Mouse (Mus musculus) adrenal gland, adult 8-10 months (tissue): ENCODE data around the gene Hcrtr1. TPM values are rescaled to one million over a fixed set of nuclear protein-coding genes. Genes with fewer than 3 reads are reported as not detected.
A peak's percentile ranks its signal among the peaks of the same experiment; 100 is the strongest.

Experiments used
- DNase-seq: peaks from one replicate; pipeline ENCODE4 v3.0.0; 2022
- total RNA-seq, 4 experiments: library from RNA; stranded (reverse); gene quantifications; 2 replicates each; pipeline ENCODE4 v1.2.4; 2022

The Hcrtr1 gene
- 1 to 10 TPM in 2 of 4 experiments, under 1 TPM in 2; 0.49 to 1.9 (median 1.3) TPM for total RNA-seq

DNA sequence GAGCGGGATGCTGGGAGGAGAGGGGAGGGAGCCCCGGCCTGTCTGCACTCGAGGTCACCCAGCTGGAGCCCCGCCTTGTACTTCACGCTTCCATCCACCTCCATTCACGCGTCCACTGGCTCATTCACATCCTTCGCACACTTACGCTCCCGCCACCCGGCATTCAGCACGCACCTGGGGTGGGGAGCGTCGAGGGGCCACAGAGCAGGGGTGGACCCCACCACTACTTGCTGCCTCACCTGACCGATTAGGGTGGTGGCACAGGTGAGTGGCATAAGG is at the start of gene Hcrtr1:
Gene Hcrtr1 (minus strand): TSS at position 146 of the 279 bp plus-strand sequence.
- DNase-seq: no peak

DNA sequence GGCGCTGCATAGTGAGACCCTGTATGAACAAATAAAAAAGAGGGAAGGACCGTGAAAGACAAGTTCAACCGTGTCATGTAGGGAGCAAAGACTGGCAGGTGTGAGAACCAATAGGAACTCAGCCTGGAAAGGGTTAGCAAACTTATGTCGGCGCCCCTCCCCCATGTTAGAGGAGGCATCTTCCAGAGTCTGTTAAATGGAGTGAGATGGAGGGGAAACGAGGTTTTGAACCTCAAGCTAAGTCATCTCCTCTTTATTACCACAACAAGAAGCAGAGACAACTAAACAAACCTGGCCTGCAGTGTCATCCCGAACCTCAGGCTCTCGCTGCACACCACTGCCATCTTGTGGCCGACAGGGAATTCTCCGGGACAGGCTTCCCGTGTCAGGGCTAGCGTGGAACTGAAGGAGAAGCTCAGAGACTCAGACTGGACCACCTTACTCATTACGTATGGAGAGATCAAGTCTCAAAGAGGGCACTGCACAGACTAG is 49.7 kb upstream of the Hcrtr1 start:
- DNase-seq: peak; percentile 76

DNA sequence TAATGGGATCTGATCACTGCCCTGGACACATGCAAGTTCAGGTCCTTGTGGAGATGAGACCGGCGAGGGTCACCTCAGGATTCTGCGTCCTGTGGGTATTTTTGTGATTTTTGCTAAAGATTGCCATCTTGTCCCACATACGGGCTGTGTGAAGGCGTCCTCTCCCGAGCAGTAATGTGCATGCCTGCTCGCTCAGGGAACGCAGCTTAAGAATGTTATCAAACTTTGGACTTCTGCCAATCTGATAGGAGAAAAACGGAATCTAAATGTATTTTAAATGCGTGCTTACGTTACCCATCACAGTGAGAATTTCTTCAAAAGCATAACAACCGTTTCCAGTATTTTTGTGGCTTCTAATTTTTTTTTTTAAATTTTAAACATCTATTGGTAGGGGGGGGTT is 47.7 kb upstream of the Hcrtr1 start:
- no peak for DNase-seq

DNA sequence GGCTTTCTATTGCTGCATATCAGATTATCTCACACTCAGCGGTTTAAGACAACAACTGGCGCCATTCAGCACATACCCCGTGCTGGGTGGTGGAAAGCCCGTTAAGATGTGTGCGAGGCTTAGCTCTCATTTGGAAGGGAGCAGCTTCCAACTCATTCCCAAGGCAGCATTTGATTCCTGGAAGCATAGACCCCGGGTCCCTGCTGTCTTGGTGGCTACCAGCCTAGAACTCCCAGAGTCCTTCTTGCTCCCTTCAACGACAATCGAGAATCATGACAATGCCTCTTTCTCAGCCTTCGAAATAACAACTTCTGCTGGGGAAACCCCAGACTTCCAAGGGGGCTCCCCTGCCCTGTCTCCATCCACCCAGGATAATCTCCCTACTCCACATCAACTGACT is 47.3 kb upstream of the Hcrtr1 start:
- DNase-seq: no peak

DNA sequence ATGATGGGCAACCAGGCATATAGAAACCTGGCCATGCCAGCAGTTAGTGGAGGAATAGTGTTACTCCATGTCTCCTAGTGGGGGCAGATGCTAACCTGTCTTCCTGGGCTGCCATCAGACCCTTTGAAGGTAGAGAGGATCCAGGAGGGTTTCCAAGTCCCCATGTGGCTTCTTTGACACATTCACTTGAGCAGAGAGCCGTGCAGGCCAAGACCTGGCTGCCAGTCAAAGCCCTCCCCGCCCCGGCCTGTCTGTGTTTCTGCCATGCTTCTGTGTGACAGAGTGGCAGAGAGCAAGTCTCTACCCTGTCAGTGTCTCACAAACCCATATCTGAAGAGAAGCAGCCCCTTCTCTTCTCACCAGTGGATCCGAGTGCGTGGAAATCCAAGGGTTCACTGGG is 44.7 kb upstream of the Hcrtr1 start:
- DNase-seq: no peak

DNA sequence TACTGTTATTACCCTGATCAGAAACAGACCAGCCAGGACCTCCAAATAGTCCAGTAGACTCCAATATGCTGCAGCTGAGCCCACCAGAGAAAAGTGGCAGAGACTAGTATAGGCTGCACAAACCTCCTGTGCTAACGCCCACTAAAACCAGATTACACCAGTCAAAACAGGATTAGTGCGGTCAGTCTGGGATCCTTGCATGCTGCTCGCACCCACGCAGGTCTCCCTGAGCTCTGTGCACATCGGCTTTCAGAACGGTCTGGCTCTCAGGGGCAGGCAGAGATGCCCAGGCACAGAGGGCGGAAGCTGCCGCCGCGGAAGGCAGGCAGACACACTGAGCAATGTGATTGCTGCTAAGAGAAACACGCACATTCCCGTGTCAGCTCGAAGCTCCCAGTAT is 43.9 kb upstream of the Hcrtr1 start:
- DNase-seq: no peak

DNA sequence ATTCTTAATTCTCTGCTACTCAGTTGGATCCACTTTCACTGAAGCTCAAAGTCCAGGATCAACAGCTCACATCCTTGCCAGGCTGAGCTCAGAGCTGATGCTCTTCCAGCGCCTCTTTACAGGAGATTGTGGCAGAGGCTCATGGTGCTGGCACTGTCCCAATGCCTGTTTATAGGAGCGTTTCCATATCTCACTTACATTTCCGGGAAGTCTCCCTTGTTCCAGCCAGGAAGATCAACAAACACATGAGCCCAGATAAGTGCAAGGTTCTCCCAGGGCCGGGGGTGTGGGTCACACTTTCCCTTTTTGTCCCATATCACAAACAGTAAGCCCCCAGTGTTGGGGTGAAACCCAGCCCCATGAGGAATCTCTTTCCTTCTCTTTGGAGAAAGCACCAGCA is 42.7 kb upstream of the Hcrtr1 start:
- no peak for DNase-seq

DNA sequence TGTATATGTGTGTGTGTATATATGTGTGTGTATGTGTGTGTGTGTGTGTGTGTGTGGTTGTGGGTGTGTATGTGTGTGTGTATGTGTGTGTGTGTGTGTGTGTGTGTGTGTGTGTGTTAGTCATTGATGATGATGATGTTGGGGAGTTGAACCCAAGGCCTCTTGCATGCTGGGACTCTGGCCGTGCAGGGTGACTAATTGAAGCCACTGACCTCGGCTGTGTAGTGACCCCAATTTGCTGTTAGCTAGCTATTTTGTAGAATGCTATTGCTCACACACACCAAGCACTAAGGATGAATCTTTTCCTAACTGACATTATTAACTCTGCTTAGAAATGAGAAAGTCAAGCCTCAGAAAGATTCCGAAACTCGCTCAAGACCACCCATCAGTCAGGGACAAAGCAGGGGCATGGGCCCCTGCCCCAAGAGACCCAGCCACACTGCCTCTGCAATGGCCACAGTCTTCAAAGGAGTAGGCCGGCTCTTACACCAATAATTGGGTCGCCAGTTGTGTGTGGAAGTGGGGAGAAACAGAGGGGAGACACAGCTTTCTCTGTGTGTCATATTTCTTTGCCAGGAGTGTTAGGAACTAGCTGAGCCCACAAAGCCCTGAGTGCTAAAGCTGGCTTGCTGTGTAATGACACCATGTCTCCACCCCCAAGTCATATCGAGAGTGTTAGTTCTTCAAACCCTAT is 41.9 kb upstream of the Hcrtr1 start:
- no peak for DNase-seq

DNA sequence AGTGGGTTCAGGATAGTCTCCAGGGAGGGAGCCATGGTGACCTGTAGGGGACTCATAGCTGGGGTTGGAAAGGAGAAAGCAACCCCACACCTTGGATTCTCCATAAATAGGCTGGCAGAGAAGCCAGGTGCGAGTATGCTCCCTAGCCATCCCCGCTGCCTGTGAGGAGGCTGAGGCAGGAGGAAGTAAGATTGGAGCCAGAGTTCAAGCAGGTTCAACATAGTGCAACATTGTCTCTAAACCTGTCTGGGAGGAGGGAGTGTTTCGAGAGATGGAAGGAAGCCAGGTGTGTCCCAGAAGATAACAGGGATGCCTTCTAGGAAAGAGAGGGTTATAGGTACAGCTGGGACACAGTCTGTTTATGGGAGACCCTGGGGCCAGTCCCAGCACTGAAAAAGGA is 40.7 kb upstream of the Hcrtr1 start:
- no peak for DNase-seq

DNA sequence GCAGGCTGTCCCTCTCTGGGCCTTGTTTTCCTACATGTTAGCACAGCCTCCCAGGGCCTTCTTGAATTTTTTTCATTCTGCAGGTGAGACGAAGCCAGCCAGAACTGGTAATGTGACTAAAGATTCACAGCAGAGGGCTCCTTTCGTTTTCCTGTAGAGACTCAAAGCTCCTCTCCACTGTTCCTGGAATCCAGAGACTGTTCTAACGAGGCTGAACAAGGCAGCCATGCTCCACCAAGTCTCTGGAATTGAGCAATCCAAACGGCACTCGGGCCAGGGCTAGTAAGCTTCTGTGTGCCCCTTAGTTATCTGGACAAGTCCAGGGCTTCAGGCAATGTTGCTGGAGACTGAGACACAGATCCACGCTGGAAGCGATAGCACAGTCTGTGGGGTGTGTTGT is 38.4 kb upstream of the Hcrtr1 start:
- no peak for DNase-seq

DNA sequence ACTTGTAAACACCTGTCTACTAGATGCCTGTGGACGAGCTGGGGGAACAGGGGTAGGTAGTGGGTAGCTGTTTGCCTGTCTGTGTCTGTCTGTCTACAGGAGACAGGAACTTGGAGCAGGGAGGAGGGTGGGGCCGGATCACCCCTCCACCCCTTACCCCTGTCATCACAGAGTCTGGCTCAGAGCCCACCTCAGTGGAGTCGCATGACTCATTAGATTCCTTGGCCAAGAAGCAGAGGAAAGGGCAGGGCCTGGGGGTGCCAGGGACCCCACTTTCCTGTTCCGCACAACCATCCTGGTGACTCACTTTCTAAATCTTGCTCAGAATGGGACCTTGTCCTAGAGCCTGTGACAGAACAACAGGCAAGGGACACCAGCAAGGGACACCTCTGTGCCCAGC is 37.9 kb upstream of the Hcrtr1 start:
- DNase-seq: no peak

DNA sequence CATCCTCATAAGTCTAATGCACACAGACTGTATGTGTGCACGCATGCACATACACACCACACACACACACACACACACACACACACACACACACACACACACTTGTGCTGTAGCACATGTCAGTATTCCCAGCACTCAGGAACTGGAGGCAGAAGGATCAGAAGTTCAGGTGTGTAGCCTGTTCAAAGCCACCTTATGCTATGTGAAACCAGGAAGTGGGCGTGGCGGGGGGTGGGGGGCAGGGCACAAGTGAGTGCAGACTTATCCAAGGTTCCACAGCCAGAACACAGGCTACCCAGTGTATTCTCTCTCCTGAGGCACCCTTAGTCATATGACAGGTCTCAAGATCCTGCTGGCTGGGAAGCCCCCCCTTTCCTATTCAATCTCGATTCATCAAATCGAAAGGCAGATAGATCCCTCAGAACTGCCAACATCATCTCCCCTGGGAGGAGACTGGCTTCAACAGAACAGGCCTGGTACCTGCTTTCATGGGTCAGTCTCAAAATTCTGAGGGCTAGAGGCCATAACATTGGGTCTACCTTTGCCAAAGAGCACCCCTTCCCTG is 37.1 kb upstream of the Hcrtr1 start:
- no peak for DNase-seq

DNA sequence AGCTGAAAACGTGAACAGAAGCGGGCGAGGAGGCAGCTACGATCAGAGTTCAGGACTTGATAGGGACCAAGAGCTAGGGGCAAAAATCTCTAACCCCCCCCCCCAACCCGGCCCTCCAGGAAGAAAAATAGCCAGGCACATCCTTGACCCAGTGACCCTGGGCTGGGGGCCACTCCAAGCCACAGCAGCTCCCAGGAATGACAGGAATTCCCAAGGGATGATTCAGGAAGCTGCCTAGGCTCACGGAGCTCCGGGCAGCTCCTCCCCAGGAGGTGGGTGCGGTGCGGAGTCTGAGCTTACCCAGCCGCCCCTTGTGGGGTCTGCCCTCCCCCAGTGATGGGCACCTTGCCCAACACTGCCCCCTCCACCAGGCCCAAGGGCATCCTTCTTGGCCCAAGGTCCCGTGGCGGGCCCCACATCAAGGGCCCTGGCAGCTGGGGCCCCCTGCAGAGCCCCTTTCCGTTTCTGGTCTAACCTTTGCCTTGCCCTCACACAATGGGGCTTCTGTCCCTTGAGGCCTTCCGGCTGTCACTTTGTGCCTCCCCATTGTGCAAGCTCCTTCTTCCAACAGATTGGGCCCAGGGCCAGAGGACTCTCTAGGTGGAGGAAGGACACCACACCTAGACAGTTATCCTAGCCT is 36.0 kb upstream of the Hcrtr1 start, which contains the start of gene Tinagl1:
Gene Tinagl1 (minus strand): TSS at position 51 of the 640 bp plus-strand sequence.
- DNase-seq: no peak

DNA sequence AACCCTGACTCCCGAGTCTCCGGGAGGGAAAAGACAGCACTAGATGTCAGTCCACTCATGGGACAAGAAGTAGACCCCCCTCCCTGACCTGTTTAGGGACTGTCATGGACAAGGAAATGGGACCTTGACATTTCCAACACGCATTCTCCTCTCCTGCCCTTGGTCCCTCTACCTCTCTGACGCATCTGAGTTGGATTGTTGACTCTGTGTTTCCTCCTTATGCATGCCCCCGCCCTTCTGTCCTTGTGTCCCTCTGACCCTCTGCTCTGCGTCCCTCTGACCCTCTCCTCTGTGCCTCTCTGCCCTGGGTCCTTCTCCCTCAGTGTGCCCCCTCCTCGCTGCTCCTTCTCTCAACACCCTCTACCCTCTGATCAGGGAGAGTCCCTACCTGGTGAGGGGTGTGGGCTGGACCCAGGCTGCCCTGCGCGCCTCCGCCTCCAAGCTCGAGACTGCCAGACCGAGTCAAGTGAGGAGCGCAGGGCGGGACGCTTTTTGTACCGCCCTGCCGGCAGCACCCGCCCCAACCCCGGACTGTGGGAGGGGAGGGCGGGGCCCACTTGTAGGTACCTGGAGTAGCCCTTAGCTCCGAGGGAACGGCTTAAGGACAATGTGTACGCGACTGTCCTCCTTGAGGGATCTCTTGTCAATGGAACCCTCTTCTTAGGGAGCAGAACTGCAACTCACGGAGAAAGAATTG is 35.3 kb upstream of the Hcrtr1 start:
- peak; percentile 74 for DNase-seq

DNA sequence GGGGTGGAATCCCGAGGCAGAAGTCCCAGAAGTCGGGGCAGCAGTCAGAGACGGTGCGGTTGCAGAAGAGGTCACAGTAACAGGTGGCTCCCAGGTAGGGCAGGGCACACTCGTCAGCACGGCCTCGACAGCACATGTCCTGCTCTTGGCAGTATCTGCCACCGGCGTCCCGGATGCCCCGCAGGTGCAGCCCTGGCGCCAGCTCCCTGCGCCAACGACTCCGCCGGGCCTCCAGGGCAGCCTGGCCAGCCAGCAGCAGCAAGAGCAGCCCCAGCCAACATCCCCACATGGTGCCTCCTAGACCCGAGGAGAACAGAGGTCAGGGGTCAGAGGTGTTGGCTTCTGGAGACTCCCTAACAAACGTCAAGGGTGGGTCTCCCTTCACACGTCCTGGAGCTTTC is 34.8 kb upstream of the Hcrtr1 start:
- no peak for DNase-seq

DNA sequence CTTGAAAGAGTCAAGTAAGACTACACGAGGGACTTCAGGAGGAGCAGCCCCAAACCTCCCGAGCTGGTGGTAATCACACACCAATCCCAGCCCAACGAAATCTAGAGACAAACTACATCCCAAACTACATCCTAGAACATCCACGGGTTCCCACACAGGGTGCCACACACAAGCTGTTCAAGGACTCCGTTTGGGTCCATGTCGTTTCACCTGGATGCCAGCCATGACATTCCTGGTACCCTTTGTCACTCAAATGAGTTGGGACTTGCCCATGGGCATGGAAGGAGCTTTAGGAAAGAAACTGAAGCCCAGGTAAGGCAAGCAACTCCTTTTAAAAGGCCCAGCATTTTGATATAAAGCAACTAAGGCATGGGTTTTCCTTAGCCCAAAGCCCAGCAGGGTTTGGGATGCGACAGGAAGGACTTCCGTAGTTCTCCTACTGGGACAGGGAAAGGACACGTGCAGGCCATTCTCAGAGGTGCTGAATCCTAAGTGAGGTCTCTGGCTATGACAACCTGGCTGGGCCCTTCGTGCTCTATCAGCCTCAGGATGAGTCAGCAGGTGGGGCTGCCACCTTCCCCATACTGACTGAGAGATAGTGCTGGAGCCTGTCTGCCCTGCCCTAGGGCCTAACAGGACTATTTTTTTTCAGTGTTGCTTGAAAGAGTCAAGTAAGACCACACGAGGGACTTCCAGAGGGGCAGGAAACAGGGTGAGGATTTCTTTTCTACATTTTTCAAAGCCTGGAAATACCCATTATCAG is 34.1 kb upstream of the Hcrtr1 start:
- DNase-seq: no peak

DNA sequence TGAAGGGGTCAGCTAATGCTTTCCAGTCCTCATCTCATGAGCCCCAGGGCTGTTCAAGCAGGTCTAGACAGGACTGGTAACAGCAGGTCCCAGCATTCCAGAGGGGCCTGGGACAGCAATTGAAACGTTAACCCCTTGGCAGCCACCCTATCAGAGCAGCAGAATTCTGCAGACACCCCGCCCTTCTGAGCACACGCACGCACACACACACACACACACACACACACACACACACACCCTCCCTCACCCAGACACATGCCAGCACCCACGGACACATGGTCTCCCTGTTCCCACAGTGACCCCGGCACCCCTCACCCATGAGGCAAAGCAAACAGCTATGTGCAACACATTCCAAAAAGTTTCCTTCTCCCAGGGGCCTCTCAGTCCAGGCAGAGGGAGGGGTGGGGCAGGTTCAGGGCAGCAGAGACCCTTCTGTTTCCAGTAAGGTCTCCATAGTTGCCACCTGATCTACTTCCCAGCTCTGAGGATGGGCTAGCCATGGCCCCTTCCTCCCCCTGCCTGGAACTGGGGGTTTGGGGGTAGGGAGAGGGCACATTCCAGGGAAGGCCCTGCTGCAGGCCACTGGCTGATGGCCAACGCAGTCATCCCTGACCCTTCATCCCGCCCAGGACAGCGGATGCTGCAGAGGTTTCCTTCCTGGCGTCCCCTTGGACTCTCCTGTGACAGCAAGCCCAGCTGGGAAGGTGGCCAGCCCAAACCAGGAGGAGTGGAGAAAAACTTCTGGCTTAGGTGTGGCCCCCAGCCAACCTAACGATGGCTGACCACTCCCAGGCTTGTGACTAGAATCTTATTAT is 33.0 kb upstream of the Hcrtr1 start:
- peak; percentile 78 for DNase-seq

DNA sequence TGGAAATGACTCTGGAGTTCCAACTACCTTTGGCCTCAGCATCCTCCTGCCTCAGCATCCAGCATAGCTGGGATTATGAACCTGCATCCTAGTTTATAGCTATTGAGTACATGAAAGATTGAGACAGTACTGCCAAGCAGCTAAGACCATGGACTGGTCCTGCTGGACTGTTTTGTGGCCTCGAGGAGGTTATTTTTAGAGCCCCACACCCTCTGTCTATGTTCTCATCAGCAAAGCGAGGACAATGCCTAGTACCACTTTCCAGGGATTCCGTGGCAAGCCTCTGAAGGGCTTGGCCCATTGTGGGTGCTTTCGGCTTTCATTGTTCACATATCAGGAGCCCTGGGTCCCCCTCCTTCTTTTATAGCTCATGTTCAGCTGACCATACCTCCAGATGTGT is 31.2 kb upstream of the Hcrtr1 start:
- DNase-seq: no peak

DNA sequence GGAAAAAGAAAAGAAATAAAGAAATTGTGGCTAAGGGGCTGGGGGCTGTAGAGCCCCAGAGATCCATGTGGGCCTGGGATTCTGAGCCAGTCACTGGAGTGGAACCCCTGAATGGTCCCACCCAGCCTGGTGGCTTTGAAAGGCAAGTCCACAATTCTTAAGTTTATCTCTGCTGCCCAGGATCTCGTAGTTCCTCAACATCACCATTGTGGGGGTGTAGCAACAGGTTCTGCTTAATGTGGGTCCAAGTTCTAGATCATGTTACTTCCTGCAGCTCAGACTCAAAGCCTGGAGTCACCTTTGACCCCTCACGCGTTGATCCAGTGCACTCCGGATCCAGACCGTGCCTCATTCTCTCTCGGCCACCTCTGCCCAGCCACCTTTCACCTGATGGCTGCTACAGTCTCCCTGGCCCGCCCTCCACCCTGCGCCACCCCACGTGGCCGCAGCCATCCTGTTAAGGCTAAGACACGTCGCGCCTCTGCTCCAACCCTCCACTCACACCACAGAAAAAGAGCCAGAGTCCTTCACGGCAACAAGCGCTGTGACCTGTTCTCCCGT is 30.3 kb upstream of the Hcrtr1 start:
- DNase-seq: no peak

DNA sequence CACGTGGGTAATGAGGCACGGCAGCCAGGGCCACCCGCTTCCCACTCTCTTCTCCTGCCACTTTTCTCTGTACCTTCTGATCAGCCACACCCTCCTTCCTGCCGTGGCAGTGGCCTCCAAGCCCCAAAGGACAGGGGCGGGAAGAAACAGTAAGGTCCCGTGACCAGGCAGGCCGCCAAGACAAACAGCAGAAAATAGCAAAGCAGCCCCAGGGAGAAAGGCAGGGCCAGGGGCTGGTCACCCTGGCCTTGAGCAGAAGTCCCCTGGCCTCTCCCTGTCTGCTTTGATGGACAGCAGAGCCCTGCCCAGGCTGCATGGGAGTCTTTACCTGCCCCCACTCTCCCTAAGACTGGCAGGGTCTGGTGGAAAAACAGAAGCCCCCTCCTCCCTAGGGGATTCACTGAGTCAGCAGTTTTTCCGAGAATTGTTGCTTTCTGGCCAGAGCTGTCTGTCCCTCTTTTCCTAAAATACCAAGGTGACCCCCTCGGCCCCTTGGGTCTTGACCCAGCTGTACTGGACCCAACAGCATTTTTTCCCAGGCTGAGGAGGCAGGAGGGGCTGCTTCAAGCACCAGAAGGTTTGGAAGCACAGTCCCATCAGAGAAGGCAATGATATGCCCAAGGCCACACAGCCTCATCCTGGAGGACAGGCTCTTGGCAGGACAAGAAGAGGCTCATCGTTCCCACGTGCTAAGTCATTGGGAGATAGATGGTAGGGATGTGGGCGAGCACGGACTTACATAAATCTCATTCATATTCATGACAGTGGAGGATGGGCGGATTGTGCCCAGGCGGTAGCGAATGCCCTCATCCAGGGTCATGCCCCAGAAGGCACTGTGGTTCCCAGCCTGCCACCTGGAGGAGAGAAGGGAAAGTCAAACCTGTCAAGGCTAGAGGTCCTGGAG is 29.4 kb upstream of the Hcrtr1 start:
- peak; percentile 93 for DNase-seq
